Mouse (Mus musculus) cerebellum, adult 9-10 months (tissue): ENCODE measurements around the gene Col4a5.

ENCODE experiments used
- DNase-seq: peaks from one replicate; pipeline ENCODE4 v3.0.0; 2022

The Col4a5 gene

DNA sequence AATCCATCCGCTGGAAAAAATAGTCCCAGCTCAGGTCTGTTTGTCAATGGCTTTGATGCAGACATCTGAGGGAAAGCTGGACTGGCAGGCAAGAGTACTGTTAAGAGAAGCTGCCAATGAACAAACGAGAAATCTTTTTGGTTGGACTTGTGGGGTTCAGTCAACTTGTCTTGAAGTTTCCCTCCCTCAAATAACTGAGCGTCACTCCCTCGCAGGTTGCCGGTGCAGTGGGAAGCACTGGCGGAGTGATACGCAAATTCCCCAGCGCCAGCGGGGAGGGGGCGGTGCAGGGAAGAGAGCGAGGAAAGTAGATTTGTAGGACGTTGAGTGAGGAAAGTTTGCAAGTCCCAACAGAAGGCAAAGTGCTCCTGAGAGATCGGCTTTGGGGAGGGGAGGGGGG is at the start of gene Col4a5:
Col4a5 (plus strand) TSS at position 276 of the 400 bp plus-strand sequence.
- peak; percentile 8 for DNase-seq

DNA sequence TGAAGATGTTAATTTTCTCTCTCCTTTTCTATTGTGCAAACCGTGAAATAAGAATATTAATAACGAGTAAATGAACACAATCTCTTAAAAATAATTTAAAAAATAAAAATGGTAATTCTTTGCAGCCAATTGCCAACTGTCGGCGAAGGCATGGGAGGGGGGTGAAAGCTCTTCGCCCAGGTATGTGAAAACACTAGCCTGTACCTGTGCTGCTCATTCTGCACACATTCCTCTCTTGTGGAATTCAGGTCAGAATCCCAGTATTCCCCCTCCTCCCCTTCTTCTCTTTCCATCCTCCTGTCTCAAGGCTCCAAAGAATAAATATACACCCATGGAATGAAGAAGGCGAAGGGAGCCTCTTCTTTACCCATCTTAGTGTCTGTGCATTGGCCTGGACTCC is 38.4 kb upstream of the Col4a5 start:
- DNase-seq = no peak

DNA sequence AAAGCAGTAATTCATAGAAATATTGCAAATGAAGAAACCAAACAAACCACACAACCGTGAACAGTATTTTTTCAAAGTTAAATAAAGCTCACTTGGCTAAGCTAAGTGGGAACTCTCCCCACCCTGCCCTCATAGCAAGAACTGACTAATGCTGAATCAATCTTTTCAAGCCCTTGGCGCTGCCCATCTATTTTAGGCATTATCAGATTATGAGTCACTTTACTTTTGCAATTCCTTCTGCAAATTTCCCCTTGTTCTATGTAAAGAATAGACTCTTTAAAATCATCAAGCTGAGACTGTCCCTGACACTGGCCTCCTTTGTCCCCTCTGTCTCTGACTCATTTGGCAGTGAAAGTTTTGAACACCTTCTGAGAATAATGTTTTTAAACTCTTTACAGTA is 35.8 kb upstream of the Col4a5 start:
- DNase-seq = no peak

DNA sequence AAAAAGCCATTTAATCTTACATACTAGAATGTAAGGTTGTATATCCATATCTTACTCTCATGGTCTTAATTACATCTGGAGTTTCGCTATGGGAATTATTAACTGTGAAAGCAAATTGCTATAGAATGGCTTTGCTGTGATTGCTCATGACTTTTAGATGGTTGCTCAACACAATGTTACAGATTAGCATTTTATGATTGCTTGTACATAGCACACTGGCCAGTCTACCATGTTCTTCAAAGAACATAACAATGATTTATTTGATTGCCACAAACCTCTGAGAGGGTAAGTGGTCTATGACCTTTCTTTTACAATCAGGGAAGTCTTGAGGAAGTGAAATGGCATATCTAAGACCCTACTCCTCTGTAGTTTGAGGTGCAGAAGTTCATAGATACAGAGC is 27.2 kb upstream of the Col4a5 start:
- no peak for DNase-seq

DNA sequence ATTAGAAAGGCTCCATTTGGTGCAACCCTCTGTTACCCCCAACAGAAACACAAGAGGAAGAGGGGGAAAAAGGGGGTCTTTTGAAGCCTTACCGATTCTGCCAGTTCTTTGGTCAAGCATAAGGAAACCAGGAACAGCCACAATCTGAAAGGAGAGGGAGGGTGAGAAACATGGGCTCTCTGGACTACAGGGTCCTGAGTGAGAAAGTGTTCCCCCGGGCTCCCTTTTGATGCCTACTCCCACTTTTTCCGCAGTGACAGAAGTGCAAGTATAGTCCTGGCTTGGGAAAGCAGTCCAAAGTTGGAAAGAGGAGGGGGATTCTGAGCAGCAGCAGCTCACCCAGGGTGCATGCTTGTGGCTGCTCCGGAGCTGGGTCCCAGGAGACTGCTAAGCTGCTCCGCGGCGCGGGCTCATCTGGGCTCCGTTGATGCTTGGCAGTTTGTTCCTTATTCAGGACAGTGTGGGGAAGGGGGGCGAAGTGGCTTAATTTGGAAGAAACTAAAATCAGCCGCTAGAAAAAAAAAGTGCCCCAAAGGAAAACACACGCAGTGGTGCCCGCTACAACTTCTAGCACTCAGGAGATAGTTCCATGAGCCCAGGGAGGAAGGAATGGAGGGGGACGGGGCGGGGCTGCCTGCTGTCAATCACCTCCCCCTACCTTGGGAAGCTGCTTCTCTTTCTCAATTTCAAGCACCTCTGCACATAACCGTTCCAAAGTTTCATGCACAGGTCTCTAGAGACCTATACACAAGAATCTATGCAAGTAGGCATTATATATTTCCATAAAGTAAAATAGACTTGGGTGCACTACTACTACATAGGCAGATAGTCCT is 1.5 kb upstream of the Col4a5 start, which contains the start of gene Col4a6:
Col4a6 (minus strand) TSS at position 607 of the 833 bp plus-strand sequence.
- DNase-seq = no peak

DNA sequence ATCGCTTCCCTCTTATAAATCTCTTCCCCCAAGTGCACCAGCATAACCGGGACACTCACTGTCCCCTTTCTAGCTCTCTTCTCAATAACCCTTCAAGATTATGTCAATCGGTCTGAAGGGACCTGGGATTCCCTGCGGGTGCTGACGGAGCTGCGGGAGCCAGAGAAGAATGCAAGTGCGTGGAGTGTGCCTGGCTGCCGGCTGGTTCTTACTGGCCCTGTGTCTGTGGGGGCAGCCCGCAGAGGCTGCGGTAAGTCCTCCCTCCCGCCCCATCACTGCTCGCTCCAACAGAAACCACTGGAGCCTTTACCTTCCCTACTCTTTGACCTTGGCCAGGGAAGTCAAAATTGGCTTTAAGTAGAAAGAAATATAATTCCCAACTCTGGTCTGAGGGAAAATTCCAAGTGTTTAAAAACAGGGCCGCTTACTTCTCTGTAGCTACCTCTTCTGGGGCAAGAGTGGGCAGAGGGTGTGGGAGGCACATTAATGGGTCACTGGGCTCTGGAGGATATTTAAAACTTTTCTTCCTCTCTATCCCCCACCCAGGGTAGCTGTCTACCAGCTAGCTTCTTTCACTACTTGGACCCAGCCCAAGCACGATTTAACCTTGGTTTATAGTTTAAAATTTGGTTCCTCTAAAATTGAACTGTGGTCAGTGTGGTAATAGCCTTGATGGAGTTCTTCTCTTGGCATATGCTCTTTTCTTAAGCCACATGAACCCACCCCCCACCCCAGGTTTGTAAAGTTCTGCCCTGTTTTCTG is 562 bp downstream of the Col4a5 start:
- no peak for DNase-seq

DNA sequence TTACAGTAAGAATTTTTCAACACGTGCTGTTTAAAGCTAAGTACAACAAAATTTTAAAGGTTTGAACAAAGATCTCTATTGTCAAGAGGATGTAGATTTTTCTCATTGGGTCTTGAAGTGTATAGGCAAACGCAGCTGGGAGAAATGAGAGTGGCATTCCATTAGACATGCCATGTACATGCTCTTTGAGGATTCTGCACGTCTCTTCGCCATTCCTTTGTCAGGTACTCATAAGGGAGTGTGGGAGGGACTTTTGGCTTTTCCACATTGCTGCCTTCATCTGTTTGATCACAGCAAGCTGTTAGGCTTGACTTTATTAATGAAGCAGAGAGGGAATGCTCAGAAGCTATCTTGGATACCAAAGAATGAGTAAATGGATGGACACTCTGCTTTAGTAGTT is 19.4 kb downstream of the Col4a5 start:
- no peak for DNase-seq

DNA sequence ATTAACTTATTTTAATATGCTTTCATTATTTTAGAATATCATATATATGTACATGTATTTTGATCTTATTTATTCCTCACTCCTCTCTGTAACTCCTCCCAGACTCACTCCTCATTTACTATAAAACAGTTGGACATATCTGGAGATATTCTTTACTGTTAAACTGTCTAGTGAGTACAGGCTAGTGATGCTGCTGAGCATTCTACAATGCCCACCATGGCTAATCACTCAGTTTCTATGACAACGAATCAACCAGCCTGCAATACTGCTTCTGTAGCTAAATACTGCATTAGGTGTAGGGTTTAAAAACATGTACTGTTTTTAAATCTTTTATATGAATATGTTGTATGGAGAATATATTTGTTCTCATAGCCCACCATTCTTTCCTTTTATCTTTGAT is 27.9 kb downstream of the Col4a5 start:
- DNase-seq = no peak

DNA sequence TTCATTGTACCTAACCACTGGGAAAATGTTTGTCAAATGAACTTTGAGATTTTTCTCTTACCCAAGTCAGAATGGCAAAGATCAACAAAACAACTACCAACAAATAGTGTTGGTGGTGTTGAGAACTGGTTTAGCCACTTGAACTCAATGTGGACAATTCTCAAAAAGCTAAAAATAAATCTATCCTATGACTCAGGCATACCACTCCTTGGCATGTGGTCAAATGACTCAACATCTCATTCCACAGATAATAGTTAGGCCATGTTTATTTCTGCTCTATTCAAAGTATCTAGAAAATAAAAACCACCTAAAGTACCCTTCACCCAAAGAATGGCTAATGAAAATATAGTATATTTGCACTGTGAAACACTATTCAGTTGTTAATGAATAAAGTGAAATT is 58.3 kb downstream of the Col4a5 start:
- no peak for DNase-seq

DNA sequence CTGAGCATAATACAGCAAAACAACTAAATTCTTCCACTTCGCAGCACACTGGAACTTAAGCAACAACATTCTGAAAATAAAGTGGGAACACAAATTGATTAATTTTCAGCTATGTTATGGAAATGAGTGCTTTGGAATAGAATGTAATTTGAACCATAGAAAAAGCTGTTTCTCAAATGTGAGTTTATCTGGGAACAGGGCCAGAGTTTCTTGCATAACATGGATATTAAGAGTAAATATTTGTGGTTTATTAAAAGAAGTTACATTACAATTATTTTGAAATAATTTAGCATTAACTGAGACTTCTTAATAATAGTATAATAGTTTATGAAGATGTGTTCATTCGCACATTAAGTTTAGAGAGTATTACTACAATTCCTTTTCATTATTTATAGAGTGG is 72.3 kb downstream of the Col4a5 start:
- DNase-seq = no peak

DNA sequence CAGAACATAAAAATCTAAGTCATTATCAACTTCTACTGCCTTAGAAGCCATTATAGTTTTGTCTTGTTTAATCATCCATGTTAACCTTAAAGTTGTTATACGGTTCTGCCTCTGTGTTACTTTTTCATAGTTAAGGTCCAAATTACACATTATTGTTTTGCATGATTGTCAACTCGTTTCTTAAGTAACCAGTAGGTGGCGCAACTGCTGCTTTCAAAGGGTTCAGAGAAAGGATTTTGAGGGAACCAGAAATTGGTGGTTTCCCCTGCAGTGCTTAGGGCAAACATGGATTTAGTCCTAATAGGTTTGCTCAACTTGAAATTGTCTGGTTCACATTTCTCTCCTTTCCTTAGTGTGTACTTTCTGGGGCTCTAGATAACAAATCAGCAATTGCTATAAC is 115.1 kb downstream of the Col4a5 start:
- peak; percentile 3 for DNase-seq

DNA sequence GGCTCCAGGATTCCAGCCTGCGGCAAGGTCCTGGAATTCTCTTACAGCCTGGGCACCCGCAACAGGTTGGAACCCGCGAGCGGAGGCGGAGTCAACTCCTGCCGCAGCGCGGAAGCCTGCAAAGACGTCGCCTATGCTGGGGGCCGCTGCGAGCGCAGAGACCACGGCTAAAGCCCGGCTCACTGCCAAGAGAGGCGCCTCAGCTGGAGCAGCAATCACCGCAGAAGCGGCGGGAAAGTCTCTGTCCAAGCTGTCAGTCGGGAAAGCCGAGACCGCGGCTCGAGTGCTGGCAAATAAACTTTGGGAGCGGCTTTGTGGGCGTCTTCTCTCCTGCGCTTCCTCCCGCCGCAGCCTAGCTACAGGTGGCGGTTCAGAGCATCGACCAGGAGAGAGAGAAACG is 246.5 kb downstream of the Col4a5 start:
- no peak for DNase-seq

DNA sequence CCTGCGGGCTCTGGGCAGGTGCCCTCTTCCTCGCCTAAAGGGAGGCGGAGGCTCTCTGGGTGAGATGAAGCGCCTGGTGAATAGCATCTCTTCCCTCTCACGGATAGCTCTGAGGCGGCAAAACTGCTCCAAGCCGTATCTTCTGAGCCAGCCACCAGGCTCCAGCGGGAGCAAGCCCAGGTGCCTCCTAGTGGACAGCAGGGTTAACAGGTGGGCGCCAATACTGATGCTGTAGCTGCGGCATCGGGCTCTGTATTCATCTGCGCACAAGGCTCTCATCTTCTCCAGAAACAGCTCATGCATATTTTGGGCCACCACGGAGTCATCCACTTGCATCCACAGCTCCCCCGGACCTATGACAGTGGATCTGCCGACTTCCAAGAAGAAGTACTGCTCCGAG is 248.8 kb downstream of the Col4a5 start:
- no peak for DNase-seq

DNA sequence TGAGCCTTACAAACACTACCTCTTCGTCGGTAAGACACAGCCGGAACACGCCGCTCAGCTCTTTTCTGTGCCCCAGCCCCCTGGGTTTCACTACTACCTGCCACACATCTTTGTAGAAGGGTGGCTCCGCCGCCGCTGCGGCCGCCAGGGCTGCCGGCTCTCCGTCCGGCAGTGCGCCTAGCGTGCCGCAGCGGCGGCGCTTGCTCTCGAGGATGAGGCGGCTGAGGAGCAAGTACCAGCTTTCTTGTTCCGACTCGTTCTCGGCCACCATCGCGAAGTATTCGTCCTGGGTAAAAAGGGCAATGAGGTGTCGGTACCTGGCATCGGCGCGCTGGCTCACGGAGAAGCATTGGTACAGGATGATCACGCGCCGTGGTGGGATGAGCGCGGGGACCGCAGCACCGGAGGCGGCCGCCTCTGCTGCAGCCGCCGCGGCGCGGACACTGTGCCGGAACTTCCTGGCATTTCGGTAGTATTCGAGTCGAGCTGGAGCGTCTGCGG is 249.3 kb downstream of the Col4a5 start:
- no peak for DNase-seq

DNA sequence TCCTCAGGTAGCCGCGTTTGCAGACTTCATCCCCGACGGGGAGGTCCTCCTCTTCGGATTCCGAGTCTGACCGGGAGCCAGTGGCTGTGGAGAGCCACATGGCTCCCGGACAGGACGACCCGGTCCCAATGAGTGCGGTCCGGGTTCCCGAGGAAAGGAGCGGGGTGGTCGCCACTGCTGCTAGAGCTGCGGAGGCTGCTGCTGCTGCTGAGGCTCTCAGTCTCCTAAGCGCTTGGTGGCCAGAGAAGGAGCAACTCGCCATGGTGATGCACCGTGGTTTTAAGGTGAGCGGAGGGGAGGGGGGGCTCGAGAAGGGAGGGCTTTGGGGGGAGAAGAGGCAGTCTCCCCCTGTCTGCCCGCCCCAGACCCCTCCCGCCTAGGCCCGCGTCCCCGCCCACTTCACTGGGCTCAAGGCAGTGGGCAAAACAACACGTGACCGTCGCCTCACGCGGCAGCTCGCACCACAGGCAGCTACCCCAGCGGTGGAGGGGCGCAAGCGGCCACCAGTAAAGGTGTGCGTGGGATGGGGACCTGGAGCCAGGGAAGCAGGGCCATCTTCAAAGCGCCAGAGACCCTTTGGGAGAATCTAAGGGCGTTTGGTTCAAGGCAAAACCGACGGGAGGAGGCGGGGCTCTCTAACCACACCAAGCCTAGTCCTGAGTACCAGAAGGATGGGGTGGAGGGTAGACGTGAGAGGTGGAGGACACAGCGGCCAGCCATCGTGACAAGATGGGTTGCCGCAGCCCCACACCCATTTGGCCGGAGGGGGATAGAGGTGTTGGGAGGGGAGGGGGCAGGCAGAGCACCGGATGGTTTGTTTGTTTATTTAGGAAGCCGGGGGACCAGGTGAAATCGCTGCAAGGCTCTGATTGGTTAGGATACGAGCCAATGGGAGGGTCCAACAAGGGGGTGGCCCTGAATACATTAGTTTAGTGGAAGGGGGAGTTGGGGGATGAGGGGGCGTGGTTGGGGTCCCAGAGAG is 250.0 kb downstream of the Col4a5 start, which contains the start of gene Irs4:
Irs4 (minus strand) TSS at position 327 of the 982 bp plus-strand sequence.
- no peak for DNase-seq

DNA sequence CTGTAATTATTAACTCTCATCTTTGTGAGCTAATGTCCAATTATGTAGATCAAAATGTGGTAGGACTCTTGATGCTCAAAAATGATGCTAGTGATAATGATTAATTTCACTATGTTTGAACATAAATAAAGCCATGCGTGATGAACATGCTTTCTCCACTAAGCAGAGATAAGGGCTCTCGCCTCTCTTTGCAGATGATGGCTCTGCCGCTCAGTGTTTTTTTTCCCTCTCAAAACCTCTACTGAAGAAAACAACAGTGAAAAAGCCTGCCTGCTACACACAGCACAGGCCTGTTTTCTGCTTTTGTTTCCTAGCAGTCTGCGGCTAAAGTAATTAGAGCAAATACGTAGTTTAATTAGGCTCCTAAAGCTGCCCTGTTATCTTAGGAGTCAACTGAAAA is 254.4 kb downstream of the Col4a5 start:
- no peak for DNase-seq
